Mouse (Mus musculus): ENCODE results near the gene Abca3.

Gene Abca3

DNA sequence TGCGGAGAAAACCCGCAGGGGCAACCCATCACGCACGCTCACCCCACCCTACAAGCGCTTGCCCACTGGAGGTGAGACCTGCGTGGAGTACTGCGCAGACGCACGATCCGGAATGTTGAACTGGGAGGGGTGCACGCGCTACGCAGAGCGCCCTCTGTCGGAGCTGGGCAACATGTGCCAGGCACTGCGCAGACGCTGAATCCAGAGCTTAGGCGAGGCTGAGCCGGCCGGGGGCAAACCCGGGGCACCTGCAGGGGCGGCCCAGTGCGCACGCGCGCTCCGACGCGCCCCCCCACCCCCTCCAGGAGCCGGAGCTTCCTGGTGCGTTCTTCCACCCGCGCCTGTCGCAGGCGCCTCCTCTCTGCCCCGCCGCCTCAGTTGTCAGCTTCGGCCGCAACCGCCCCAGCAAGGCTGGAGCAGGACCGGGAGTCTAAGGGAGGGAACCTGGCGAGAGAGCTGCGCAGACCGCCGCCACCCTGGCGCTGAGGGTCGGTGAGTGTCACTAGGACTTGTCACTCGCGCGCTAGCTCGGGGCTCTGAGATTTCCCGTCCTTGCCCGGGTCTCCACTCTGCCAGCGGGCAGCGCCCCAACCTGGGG, at the start of gene Abca3:
Gene Abca3 (plus strand): TSS at position 191 of the 598 bp plus-strand sequence.
- DNase-seq, result peak; percentile 97

DNA sequence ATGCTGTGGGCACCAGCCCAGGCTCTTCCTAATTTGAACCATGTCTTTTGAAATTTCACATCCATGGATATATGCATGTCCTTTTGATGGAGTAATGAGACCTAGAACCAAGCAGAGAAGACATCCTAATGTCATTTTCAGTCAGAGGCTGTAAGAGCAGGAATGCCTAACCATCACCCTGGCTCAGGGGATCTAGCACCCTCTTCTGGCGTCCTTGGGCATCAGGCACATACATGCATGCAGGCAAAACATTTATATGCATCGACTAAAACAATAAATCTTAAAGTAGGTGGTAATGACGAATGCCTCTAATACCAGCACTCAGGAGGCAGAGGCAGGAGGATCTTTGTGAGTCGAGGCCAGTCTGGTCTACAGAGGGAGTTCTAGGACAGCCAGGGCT, 44.2 kb upstream of the Abca3 start:
- peak; percentile 54 to 64 for DNase-seq

- DNase-seq, result no peak
Measured at GRCm38 (mm10) chr17:24320826-24321225, 30.9 kb upstream of the Abca3 start.

GRCm38 (mm10) chr17:24325051-24325450, 26.7 kb upstream of the Abca3 start:
- no peak for DNase-seq

DNA sequence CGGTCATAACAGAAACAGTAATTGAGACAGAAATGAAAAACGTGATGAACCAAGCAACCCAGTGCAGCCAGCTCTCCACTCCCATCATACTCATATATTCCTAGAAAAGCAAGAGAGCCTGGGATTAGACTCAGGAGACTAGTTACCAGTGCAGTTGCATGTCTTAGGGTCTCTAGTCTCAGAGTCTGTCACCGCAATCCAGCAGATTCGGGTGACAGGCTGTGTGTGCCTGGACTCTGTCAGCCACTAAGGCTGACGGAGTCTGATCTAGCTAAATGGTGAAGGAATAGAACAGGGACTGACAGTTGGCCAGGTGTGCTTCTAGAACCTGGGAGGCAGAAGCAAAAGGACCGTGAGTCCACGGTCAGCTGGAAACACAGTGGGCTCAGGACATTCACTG, 24.1 kb upstream of the Abca3 start:
- no peak for DNase-seq

- DNase-seq, result peak in 1 of 2 experiments; percentile 9
Measured at GRCm38 (mm10) chr17:24344672-24345071, 7.1 kb upstream of the Abca3 start.

DNA sequence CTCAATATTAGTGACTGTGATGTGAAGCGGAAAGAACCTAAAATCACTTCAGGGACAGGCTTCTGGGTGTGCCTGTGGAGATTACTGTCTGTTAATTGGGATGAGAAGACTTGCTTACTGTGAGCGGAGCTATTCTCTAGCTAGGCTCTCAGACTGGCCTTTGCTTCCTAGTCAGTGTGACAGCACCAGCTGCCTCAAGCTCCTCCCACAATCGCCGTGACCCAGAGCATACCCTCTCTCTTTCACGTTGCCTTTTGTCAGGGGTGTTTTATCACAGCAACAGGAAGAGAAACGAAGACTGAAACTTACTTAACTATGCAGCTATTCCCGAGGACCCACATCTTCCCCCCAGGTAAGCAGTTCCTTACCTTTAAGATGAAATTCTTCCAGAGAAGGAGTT, 4.9 kb upstream of the Abca3 start:
- no peak for DNase-seq

GRCm38 (mm10) chr17:24349176-24349575, 2.6 kb upstream of the Abca3 start:
- no peak for DNase-seq

GRCm38 (mm10) chr17:24350926-24351759, 607 bp upstream of the Abca3 start, which contains the start of gene Abca17:
Abca17 (minus strand) TSS chr17:24351068.
- DNase-seq, result peak; percentile 29 to 37

- no peak for DNase-seq
Measured at GRCm38 (mm10) chr17:24352370-24353194, 832 bp downstream of the Abca3 start.

DNA sequence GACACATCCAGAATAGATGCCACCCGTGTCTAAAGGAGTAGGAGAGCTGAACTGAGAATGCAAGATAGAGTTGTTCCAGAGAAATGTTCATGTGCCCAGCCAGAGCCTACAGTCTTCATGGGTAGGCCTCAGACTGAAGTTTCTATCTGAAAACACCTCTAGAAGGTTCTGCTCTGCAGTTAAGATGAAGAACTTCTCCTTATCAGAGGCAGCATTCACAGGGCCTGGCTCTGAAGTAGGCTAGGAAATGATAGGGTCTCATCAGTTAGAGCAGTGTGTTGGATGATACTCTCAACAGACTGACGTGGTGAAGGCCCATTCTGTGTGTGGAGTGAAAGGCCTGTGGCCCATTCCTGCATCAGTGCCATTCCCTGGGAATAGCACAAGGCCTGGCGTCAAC, 2.2 kb downstream of the Abca3 start:
- no peak for DNase-seq

DNA sequence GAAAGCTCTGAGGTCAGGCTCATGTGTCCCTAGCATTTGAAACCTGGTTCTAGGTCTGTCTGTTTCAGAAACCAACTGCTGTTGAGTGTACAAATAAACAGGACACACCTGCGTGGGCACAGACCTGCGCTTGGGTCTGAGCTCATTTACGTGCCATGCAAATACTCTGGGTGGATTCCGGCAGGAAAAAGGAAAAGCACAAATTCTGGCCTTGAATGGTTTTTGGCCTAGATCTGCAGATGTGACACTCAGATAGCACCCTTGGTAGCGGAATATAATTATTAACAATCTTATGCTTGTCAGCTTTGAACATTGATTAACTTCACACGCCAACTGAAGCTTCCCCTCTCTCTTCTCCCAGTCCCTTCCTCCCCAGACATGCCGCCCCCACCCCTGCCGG, 3.5 kb downstream of the Abca3 start:
- DNase-seq, result peak; percentile 11

GRCm38 (mm10) chr17:24359006-24359405, 7.3 kb downstream of the Abca3 start:
- no peak for DNase-seq

- no peak for DNase-seq
Measured at GRCm38 (mm10) chr17:24359903-24360302, 8.2 kb downstream of the Abca3 start.

DNA sequence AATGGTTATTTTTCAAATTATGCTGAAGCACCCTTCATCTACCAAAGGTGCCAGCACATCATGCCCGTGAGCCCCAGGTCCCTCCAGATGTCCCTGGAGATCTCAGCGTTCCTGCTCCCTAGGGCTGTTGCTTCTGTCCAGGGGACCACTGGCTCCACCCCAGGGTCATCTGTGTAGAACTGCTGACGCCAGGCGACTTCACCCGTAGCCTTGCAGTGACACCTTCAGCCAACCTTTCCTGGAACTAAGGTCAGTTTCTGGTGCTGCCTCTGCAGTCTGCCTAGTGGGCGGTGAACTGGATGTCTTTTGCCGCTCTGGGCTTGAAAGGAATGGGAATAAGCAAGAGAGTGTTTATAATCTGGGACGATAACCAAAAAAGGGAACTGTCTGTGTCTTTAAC, 9.1 kb downstream of the Abca3 start:
- no peak for DNase-seq

DNA sequence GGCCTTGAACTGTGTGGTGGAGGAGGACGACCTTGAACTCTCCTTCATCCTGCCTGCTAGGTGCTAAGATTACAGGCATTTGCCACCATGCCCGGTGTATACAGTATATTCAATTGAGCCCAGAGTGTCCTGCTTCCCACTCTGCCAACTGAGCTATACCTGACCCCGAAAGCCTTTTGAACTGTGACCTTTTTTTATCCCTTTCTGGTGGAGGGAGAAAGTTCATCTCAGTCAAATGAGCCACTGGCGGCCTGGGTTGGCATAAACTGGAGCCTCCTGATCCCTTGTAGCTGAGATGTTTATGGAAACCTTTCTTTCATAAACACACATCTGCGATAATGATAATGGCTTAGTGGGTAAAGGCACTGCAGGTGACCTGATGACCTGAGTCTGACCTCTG, 9.5 kb downstream of the Abca3 start:
- no peak for DNase-seq

GRCm38 (mm10) chr17:24362527-24362926, 10.8 kb downstream of the Abca3 start:
- no peak for DNase-seq

DNA sequence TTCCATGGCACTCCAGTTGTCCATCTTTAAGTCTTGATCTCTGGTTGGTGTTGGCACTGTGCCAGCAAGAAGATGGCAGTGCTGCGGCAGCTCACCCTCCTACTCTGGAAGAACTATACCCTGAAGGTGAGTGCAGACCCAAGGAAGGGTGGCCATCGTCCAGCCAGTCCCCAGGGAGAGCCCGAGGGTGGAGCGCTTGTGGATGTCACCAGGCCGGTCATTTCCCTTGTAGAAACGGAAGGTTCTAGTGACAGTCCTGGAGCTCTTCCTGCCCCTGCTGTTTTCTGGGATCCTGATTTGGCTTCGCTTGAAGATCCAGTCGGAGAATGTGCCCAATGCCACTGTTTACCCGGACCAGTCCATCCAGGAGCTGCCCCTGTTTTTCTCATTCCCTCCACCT, 12.7 kb downstream of the Abca3 start:
- DNase-seq, result no peak

GRCm38 (mm10) chr17:24365863-24366262, 14.1 kb downstream of the Abca3 start:
- no peak for DNase-seq

DNA sequence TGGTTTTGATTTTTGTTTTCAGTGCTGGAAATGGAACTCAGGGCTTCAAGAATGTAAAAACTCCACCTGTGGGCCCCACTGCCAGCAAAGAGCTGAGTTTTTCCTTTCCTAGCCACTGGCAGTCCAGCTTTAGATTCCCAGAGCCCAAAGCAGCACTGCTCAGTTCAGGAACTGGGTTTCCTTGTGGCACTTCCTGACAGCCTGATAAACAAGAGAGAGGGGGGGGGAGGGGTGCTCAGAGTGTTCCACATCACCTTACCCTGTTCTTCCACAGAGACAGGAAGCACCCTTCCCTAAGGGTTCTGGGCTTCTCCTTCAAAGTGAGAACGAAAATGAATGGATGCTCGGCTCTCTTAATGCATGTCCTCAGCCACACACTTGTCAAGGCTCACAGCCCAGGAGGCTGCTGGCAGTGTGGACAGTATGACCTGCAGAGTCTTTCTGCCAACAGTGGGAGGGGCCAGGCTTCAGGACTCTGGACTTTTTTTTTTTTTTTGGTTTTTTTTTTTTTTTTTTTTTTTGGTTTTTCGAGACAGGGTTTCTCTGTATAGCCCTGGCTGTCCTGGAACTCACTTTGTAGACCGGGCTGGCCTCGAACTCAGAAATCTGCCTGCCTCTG, 23.5 kb downstream of the Abca3 start:
- no peak for DNase-seq

DNA sequence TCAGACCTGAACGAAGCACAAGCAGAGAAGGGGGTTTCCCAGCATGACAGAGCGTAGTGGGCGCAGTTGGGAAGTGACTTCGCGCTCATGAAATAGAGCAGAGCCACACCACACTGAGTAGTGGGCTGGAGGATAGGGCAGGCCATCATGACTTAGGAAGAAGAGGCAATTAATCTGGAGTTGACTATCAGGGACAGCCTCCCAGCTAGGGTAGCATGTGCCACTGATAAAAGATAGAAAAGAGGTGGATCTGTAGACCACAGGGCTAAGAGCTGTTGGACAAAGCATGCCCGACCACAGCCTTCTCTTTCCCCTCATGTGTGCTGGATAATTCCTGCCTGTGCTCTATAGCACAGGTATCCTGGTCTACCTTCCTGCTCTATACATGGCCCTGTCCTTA, 24.1 kb downstream of the Abca3 start:
- no peak for DNase-seq

- DNase-seq, result no peak
Measured at GRCm38 (mm10) chr17:24378496-24378895, 26.7 kb downstream of the Abca3 start.

- no peak for DNase-seq
Measured at GRCm38 (mm10) chr17:24383789-24384188, 32.0 kb downstream of the Abca3 start.
